In the genomic region with DNA sequence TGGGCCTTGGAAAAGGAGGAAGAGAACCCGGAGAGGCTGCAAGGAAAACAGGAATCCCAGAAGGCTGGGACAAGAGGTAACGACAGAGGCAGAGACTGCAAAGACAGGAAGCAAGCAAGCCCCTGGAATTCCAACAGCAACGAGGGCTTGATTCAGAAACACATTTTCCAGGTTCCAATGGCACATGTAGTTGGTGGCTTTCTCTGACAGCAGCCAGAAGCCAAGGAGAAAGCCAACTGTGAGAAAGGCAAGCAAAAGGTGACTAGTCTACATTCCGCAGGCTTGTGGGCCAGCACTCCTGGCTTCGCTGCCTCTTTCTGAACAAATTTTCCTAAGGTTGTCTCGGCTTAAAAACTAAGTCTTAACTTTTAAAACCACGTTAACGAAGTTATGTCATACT, we compare ENCODE assay signal across 8 mouse cellular contexts. TPM values are rescaled to one million over a fixed set of nuclear protein-coding genes. Genes with fewer than 3 reads are reported as not detected.
DNase-seq lines count a peak whose midpoint lies in the region; ATAC-seq and TF ChIP-seq lines count a peak whose summit lies in the region.

No protein-coding gene starts in this region.

- peak; percentile 27 to 35 for DNase-seq in cerebellum, adult 2 months
- no peak for DNase-seq in cerebellum, postnatal 4 days (ENCODE audit: low spot score in 2 of 2)
- peak; percentile 8 for DNase-seq in thymus, adult 2 months
- no peak for DNase-seq in thymus, postnatal 10 days (ENCODE audit: low spot score in 2 of 2)
- peak; percentile 90 for DNase-seq in midbrain, embryonic 11.5 days (ENCODE audit: low spot score, missing footprints)
- DNase-seq in cerebellum, adult 11-12 months, result no peak
- no peak for DNase-seq in cerebellum, adult 11 months

- peaks cover 7% of the 10 kb centered on the region for H3K36me3 ChIP-seq in thymus, adult 2 months (ENCODE audit: control insufficient read depth, insufficient read depth, low read length)
- H3K36me3 ChIP-seq in hindbrain, embryonic 13.5 days, result peaks cover 12% of the 10 kb centered on the region
- H3K36me3 ChIP-seq in midbrain, embryonic 11.5 days (ENCODE audit: control insufficient read depth, insufficient read depth, low read length), result no peaks in the 10 kb centered on the region

- TF ChIP-seq CTCF in cerebellum, adult 2 months (IDR thresholded peaks at IDR 0.05; ENCODE audit: borderline replicate concordance, insufficient read depth, low read depth, low read length), result no peak
- no peak for TF ChIP-seq CTCF in thymus, adult 2 months (IDR thresholded peaks at IDR 0.05; ENCODE audit: borderline replicate concordance, control insufficient read depth, extremely low read depth, insufficient read depth, low read length, poor library complexity)

- ATAC-seq in hindbrain, embryonic 13.5 days (ENCODE audit: low FRiP score), result no peak
- ATAC-seq in midbrain, embryonic 11.5 days (ENCODE audit: low FRiP score), result no peak

- peak overlapping the region; percentile 82 for H3K4me2 ChIP-seq in hindbrain, embryonic 13.5 days
- H3K4me2 ChIP-seq in midbrain, embryonic 11.5 days, result peak overlapping the region; percentile 81

- H3K27me3 ChIP-seq in cerebellum, adult 2 months (ENCODE audit: control insufficient read depth, insufficient read depth, low read length), result no peaks in the 10 kb centered on the region
- no peaks in the 10 kb centered on the region for H3K27me3 ChIP-seq in thymus, adult 2 months (ENCODE audit: control insufficient read depth, insufficient read depth, low read length)
- H3K27me3 ChIP-seq in hindbrain, embryonic 13.5 days, result no peaks in the 10 kb centered on the region
- H3K27me3 ChIP-seq in midbrain, embryonic 11.5 days (ENCODE audit: control insufficient read depth, insufficient read depth, low read length), result no peaks in the 10 kb centered on the region

- peak overlapping the region; percentile 68 for H3K4me3 ChIP-seq in cerebellum, adult 2 months (replicated peaks; ENCODE audit: insufficient read depth, low read depth, low read length)
- H3K4me3 ChIP-seq in thymus, adult 2 months (ENCODE audit: control insufficient read depth, insufficient read depth, low read length), result peak overlapping the region; percentile 52
- H3K4me3 ChIP-seq in hindbrain, embryonic 13.5 days, result peak overlapping the region; percentile 56
- peak overlapping the region; percentile 50 for H3K4me3 ChIP-seq in midbrain, embryonic 11.5 days (ENCODE audit: low read depth, low read length)

- H3K9me3 ChIP-seq in hindbrain, embryonic 13.5 days, result no peaks in the 10 kb centered on the region
- no peaks in the 10 kb centered on the region for H3K9me3 ChIP-seq in midbrain, embryonic 11.5 days (ENCODE audit: control insufficient read depth, low read length)

- H3K9ac ChIP-seq in hindbrain, embryonic 13.5 days, result peak overlapping the region; percentile 71
- peak overlapping the region; percentile 71 for H3K9ac ChIP-seq in midbrain, embryonic 11.5 days (ENCODE audit: low read length)

- TF ChIP-seq POLR2A in cerebellum, adult 2 months (IDR thresholded peaks at IDR 0.05; ENCODE audit: borderline replicate concordance, insufficient read depth, low read length), result no peak
- no peak for TF ChIP-seq POLR2A in thymus, adult 2 months (IDR thresholded peaks at IDR 0.05; ENCODE audit: control insufficient read depth, extremely low read depth, insufficient read depth, low read length, poor library complexity)

- 2% methylated on average over 8 of the region's 8 CpGs for WGBS in cerebellum, adult 2 months
- WGBS in thymus, adult 2 months, result 4% methylated on average over 8 of the region's 8 CpGs
- WGBS in hindbrain, embryonic 13.5 days, result 11% methylated on average over 8 of the region's 8 CpGs
- 11% methylated on average over 8 of the region's 8 CpGs for WGBS in midbrain, embryonic 11.5 days

- H3K27ac ChIP-seq in cerebellum, adult 2 months (ENCODE audit: insufficient read depth, low read length), result no peak overlapping the region
- H3K27ac ChIP-seq in thymus, adult 2 months (ENCODE audit: control insufficient read depth, insufficient read depth, low read length), result peak overlapping the region; percentile 42
- no peak overlapping the region for H3K27ac ChIP-seq in hindbrain, embryonic 13.5 days
- H3K27ac ChIP-seq in midbrain, embryonic 11.5 days (ENCODE audit: low read depth, low read length), result no peak overlapping the region

- no peaks in the 10 kb centered on the region for H3K4me1 ChIP-seq in cerebellum, adult 2 months (ENCODE audit: control insufficient read depth, insufficient read depth, low read length)
- H3K4me1 ChIP-seq in thymus, adult 2 months (replicated peaks; ENCODE audit: control insufficient read depth, insufficient read depth, low read length), result peaks cover 6% of the 10 kb centered on the region
- H3K4me1 ChIP-seq in hindbrain, embryonic 13.5 days (replicated peaks), result peaks cover 19% of the 10 kb centered on the region
- H3K4me1 ChIP-seq in midbrain, embryonic 11.5 days (ENCODE audit: control insufficient read depth, insufficient read depth, low read length), result peaks cover 6% of the 10 kb centered on the region

RNA-seq across cellular contexts. Expression of gene Podn, which starts 25.5 kb away (rescaled TPM):
- 1.0 and 1.8 TPM in 2 replicates for polyA plus RNA-seq in cerebellum, adult 2 months (2012; rRNA removed)
- polyA plus RNA-seq in thymus, adult 2 months (2012; rRNA removed), result 5.7 and 12.0 TPM in 2 replicates
- polyA plus RNA-seq in hindbrain, embryonic 13.5 days (2015; fragmentation: Nextera tagmentation; extraction: Ambion mirVana), result 0.13 and 0.18 TPM in 2 replicates
- 0.21 and 0.45 TPM in 2 replicates for polyA plus RNA-seq in midbrain, embryonic 11.5 days (2014; fragmentation: Nextera tagmentation; extraction: Ambion mirVana)

Comparison
In these comparisons a context has a peak if more than half of its experiments do, and no peak if none do; other contexts are left out.
1. DNase-seq: peak in cerebellum, adult 2 months (2 of 2), thymus, adult 2 months (single experiment) and midbrain, embryonic 11.5 days (single experiment); none in cerebellum, postnatal 4 days (0 of 2), thymus, postnatal 10 days (0 of 2), cerebellum, adult 11-12 months (single experiment) and cerebellum, adult 11 months (single experiment).
2. Peak in every context shown above with its lines, with median percentiles within 50 percentile points of each other: H3K4me3 ChIP-seq.